Mouse (Mus musculus) lung, postnatal 14 days (tissue): Measurements from ENCODE around the gene Spen.

Source experiments
- DNase-seq: peaks from one replicate; pipeline ENCODE4 v3.0.0; 2021

The Spen gene

DNA sequence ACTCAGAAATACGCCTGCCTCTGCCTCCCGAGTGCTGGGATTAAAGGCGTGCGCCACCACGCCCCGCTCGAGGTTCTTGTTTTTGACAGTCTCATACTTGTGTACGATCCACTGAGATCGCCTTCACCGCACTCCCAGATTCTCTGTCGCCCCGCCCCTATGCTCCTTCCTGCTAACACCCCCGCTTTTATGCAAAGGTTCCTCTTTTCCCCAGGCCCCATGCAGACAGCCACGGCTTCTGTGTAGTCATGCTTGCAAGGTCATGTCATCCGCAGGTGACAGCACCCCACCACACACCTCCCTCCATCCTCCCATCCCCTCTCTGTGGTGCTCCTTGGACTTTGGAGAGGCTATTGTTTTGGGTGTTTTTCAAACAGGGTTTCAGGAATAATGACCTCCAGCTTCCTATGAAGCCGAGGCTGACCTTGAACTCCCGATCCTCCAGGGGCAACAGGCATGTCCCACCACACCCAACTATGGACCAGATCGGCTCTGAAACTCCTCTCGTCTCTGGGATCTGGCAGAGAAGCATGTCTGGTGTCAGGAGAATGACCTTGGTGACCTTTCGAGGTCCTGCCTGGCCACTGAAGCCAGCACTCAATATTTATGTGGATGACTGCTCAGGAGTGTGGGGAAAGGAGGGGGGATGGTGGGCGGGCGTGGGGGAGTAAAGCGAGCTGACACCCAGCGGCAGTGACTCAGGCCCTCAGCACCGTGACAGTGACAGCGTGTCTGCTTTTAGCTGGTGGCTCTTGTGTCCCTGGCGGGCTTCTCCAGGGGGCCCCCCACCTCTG, 118.8 kb downstream of the Spen start:
- no peak for DNase-seq
